Mouse (Mus musculus) midbrain, embryonic 15.5 days (tissue): ENCODE measurements around the gene Gbgt1. TPM values are rescaled to one million over a fixed set of nuclear protein-coding genes. Genes with fewer than 3 reads are reported as not detected.

ENCODE experiments used
- ATAC-seq: fragments of 200-750 bp; cut with Nextera tagmentation; replicated peaks from 2 replicates; pipeline ENCODE4 v1.8.0; 2017; ENCODE audit warnings: moderate TSS enrichment
- H3K27ac ChIP-seq: fragments of 300-500 bp; sonication (generic); 2 replicates; pipeline ENCODE4 v1.5.1; 2015; ENCODE audit warnings: mild to moderate bottlenecking, inconsistent platforms
- H3K27me3 ChIP-seq: fragments of 300-500 bp; sonication (generic); replicated peaks from 2 replicates; pipeline ENCODE4 v1.6.1; 2015; ENCODE audit warnings: inconsistent platforms
- H3K36me3 ChIP-seq: fragments of 300-500 bp; sonication (generic); replicated peaks from 2 replicates; pipeline ENCODE4 v1.6.1; 2015; ENCODE audit warnings: inconsistent platforms
- H3K4me1 ChIP-seq: fragments of 300-500 bp; sonication (generic); 2 replicates; pipeline ENCODE4 v1.6.1; 2015; ENCODE audit warnings: inconsistent platforms
- H3K4me2 ChIP-seq: fragments of 300-500 bp; sonication (generic); 2 replicates; pipeline ENCODE4 v1.6.1; 2015; ENCODE audit warnings: inconsistent platforms, mild to moderate bottlenecking, moderate library complexity
- H3K4me3 ChIP-seq: fragments of 300-500 bp; sonication (generic); 2 replicates; pipeline ENCODE4 v1.5.1; 2015; ENCODE audit warnings: mild to moderate bottlenecking, inconsistent platforms
- H3K9ac ChIP-seq: fragments of 300-500 bp; sonication (generic); 2 replicates; pipeline ENCODE4 v1.6.1; 2015; ENCODE audit warnings: mild to moderate bottlenecking, inconsistent platforms
- H3K9me3 ChIP-seq: fragments of 300-500 bp; sonication (generic); 2 replicates; pipeline ENCODE4 v1.6.1; 2016; ENCODE audit warnings: inconsistent platforms
- WGBS: fragments of 180-500 bp; shearing (Covaris S2); methylation state at CpG from one replicate; pipeline ENCODE4 v1.1.7; 2015; ENCODE audit warnings: mixed read lengths; 5-methylcytosine and 5-hydroxymethylcytosine counted together
- polyA plus RNA-seq: library from polyadenylated mRNA; unstranded; fragments of >200 nt; fragmentation: Nextera tagmentation; extraction: Ambion mirVana; gene quantifications from 2 replicates; pipeline ENCODE4 v1.2.1, GENCODE M21; 2015

Gene Gbgt1
- polyA plus RNA-seq = 1.1 and 1.4 TPM in 2 replicates

GRCm38 (mm10) chr2:28496671-28497070 lies at the start of gene Gbgt1:
Gbgt1 (plus strand) TSS chr2:28496891.
- Histone ChIP-seq H3K27me3 (no peaks in the 10 kb centered on the region), H3K4me1 (no peaks in the 10 kb centered on the region), H3K27ac (no peak within 1 kb of the TSS), H3K4me3 (no peak within 1 kb of the TSS), H3K9me3 (no peaks in the 10 kb centered on the region), H3K36me3 (no peaks in the 10 kb centered on the region), H3K9ac (no peak within 1 kb of the TSS), H3K4me2 (no peak within 1 kb of the TSS)
- 74% methylated on average over 5 of the region's 5 CpGs for WGBS
- ATAC-seq = no peak

GRCm38 (mm10) chr2:28447315-28447670 lies 49.4 kb upstream of the Gbgt1 start:
- Histone ChIP-seq H3K27me3 (no peaks in the 10 kb centered on the region), H3K36me3 (peaks cover 13% of the 10 kb centered on the region; the same call in 1 of the 2 replicates), H3K9ac (peak overlapping the region; percentile 89), H3K9me3 (no peaks in the 10 kb centered on the region), H3K4me2 (peak overlapping the region; percentile 81), H3K4me3 (peak overlapping the region; percentile 76), H3K27ac (peak overlapping the region; percentile 83), H3K4me1 (peaks cover 19% of the 10 kb centered on the region)
- ATAC-seq = peak; percentile 66
- WGBS = 5% methylated on average over 11 of the region's 11 CpGs

GRCm38 (mm10) chr2:28451663-28452062 lies 45.0 kb upstream of the Gbgt1 start:
- Histone ChIP-seq H3K27me3 (no peaks in the 10 kb centered on the region), H3K4me2 (no peak overlapping the region), H3K4me1 (peaks cover 13% of the 10 kb centered on the region; the same call in 1 of the 2 replicates), H3K9ac (no peak overlapping the region), H3K27ac (no peak overlapping the region), H3K36me3 (peaks cover 20% of the 10 kb centered on the region), H3K9me3 (no peaks in the 10 kb centered on the region), H3K4me3 (no peak overlapping the region)
- WGBS = 93% methylated on average over 11 of the region's 11 CpGs
- no peak for ATAC-seq

- ATAC-seq = no peak
- H3K9me3 ChIP-seq = no peaks in the 10 kb centered on the region
- H3K4me3 ChIP-seq = no peak overlapping the region
- H3K4me2 ChIP-seq = no peak overlapping the region
- H3K36me3 ChIP-seq = peaks cover 20% of the 10 kb centered on the region
- no peak overlapping the region for H3K9ac ChIP-seq
- H3K27me3 ChIP-seq = no peaks in the 10 kb centered on the region
- H3K4me1 ChIP-seq = no peaks in the 10 kb centered on the region
- no peak overlapping the region for H3K27ac ChIP-seq
- 93% methylated on average over 6 of the region's 6 CpGs for WGBS
Measured at GRCm38 (mm10) chr2:28453539-28453938, 43.2 kb upstream of the Gbgt1 start.

GRCm38 (mm10) chr2:28456616-28457015 lies 40.1 kb upstream of the Gbgt1 start:
- H3K9me3 ChIP-seq = no peaks in the 10 kb centered on the region
- no peak overlapping the region for H3K4me2 ChIP-seq
- H3K27ac ChIP-seq = no peak overlapping the region
- H3K36me3 ChIP-seq = peaks cover 13% of the 10 kb centered on the region
- H3K9ac ChIP-seq = no peak overlapping the region
- ATAC-seq = no peak
- H3K27me3 ChIP-seq = no peaks in the 10 kb centered on the region
- 71% methylated on average over 1 of the region's 1 CpGs for WGBS
- H3K4me1 ChIP-seq = no peaks in the 10 kb centered on the region
- no peak overlapping the region for H3K4me3 ChIP-seq

GRCm38 (mm10) chr2:28463919-28464318 lies 32.8 kb upstream of the Gbgt1 start:
- no peaks in the 10 kb centered on the region for H3K36me3 ChIP-seq
- no peak overlapping the region for H3K4me2 ChIP-seq
- H3K27me3 ChIP-seq = no peaks in the 10 kb centered on the region; the same call in none of the 2 replicates
- no peak for ATAC-seq
- no peak overlapping the region for H3K9ac ChIP-seq
- peaks cover 18% of the 10 kb centered on the region for H3K4me1 ChIP-seq
- WGBS = 50% methylated on average over 3 of the region's 3 CpGs
- no peak overlapping the region for H3K4me3 ChIP-seq
- no peaks in the 10 kb centered on the region for H3K9me3 ChIP-seq
- no peak overlapping the region for H3K27ac ChIP-seq

- Histone ChIP-seq H3K27me3 (no peaks in the 10 kb centered on the region; the same call in none of the 2 replicates), H3K27ac (no peak overlapping the region), H3K4me3 (no peak overlapping the region), H3K9ac (no peak overlapping the region), H3K4me2 (no peak overlapping the region), H3K4me1 (peaks cover 24% of the 10 kb centered on the region), H3K9me3 (no peaks in the 10 kb centered on the region), H3K36me3 (peaks cover 8% of the 10 kb centered on the region)
- no peak for ATAC-seq
- 83% methylated on average over 9 of the region's 9 CpGs for WGBS
Measured at GRCm38 (mm10) chr2:28464919-28465318, 31.8 kb upstream of the Gbgt1 start.

- peak within 1 kb of the TSS; percentile 27 for H3K4me3 ChIP-seq
- H3K9me3 ChIP-seq = no peaks in the 10 kb centered on the region
- no peak within 1 kb of the TSS; the same call in 1 of the 2 replicates for H3K9ac ChIP-seq
- H3K36me3 ChIP-seq = peaks cover 19% of the 10 kb centered on the region
- peaks cover 24% of the 10 kb centered on the region for H3K4me1 ChIP-seq
- peak; percentile 66 for ATAC-seq
- no peak within 1 kb of the TSS for H3K27ac ChIP-seq
- no peaks in the 10 kb centered on the region; the same call in none of the 2 replicates for H3K27me3 ChIP-seq
- H3K4me2 ChIP-seq = peak within 1 kb of the TSS; percentile 59
- WGBS = 4% methylated on average over 25 of the region's 25 CpGs
Measured at GRCm38 (mm10) chr2:28465836-28466518, 30.7 kb upstream of the Gbgt1 start, which contains the start of gene 1700007K13Rik. 1700007K13Rik (minus strand) TSS chr2:28466332.

GRCm38 (mm10) chr2:28467860-28468485 lies 28.7 kb upstream of the Gbgt1 start, which contains the start of gene Mrps2:
Mrps2 (plus strand) TSS chr2:28468066.
- Histone ChIP-seq H3K9me3 (no peaks in the 10 kb centered on the region), H3K4me3 (peak within 1 kb of the TSS; percentile 97), H3K27ac (peak within 1 kb of the TSS; percentile 51; the same call in 1 of the 2 replicates), H3K4me2 (peak within 1 kb of the TSS; percentile 73), H3K4me1 (peaks cover 24% of the 10 kb centered on the region), H3K36me3 (peaks cover 26% of the 10 kb centered on the region), H3K27me3 (no peaks in the 10 kb centered on the region; the same call in none of the 2 replicates), H3K9ac (peak within 1 kb of the TSS; percentile 99)
- WGBS = under 1% methylated on average over 52 of the region's 52 CpGs
- peak; percentile 92 for ATAC-seq

- H3K4me1 ChIP-seq = peaks cover 24% of the 10 kb centered on the region
- H3K4me3 ChIP-seq = peak overlapping the region; percentile 97
- H3K27me3 ChIP-seq = no peaks in the 10 kb centered on the region; the same call in none of the 2 replicates
- no peak overlapping the region for H3K27ac ChIP-seq
- peaks cover 28% of the 10 kb centered on the region for H3K36me3 ChIP-seq
- 52% methylated on average over 18 of the region's 18 CpGs for WGBS
- peak overlapping the region; percentile 73 for H3K4me2 ChIP-seq
- H3K9ac ChIP-seq = peak overlapping the region; percentile 99
- H3K9me3 ChIP-seq = no peaks in the 10 kb centered on the region
- no peak for ATAC-seq
Measured at GRCm38 (mm10) chr2:28468486-28469225, 28.0 kb upstream of the Gbgt1 start.

GRCm38 (mm10) chr2:28469461-28469860 lies 27.2 kb upstream of the Gbgt1 start:
- H3K4me1 ChIP-seq = peaks cover 24% of the 10 kb centered on the region
- no peak overlapping the region for H3K9ac ChIP-seq
- no peak overlapping the region for H3K27ac ChIP-seq
- peaks cover 28% of the 10 kb centered on the region for H3K36me3 ChIP-seq
- no peaks in the 10 kb centered on the region; the same call in none of the 2 replicates for H3K27me3 ChIP-seq
- no peak for ATAC-seq
- 97% methylated on average over 14 of the region's 14 CpGs for WGBS
- no peaks in the 10 kb centered on the region for H3K9me3 ChIP-seq
- 0 out of 2 replicates have a peak overlapping the region, but pooled peaks have one; percentile 73 for H3K4me2 ChIP-seq
- H3K4me3 ChIP-seq = no peak overlapping the region

- Histone ChIP-seq H3K4me2 (no peak overlapping the region), H3K4me3 (no peak overlapping the region), H3K9me3 (no peaks in the 10 kb centered on the region), H3K27me3 (no peaks in the 10 kb centered on the region), H3K36me3 (peaks cover 28% of the 10 kb centered on the region), H3K4me1 (peaks cover 24% of the 10 kb centered on the region), H3K27ac (no peak overlapping the region), H3K9ac (no peak overlapping the region)
- no peak for ATAC-seq
- 99% methylated on average over 2 of the region's 2 CpGs for WGBS
Measured at GRCm38 (mm10) chr2:28470591-28470990, 26.1 kb upstream of the Gbgt1 start.
